ENCODE assay signal across 9 mouse cellular contexts in the genomic region with DNA sequence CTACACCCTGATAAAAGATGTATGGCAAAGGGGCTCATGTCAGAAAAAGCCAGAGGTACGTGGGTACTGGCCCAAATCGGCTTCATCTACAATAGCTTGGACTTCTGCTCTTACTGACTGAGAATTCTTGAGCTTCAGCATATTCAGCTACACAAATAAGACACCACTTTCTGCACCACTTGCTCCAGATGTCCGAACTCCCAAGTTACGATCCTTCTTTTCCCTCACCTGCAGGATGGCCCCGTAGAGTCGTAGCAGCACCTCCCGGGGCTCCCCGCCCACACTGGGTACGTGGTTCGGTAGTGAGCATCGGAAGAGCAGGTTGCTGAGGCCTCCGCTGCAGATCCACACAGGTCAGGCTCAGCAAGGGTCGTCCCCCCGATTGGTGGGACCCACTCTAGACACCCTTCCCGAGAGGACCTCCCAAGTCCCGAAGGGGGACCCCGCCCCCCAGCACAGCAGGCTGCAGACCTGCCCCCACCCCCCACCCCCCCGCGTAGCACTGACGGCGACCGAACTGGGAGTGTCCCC. TPM values are rescaled to one million over a fixed set of nuclear protein-coding genes. Genes with fewer than 3 reads are reported as not detected.
DNase-seq lines count a peak whose midpoint lies in the region; ATAC-seq and TF ChIP-seq lines count a peak whose summit lies in the region.
"Had no signal": no experiment of that assay in that cellular context is flagged by ENCODE, and none has a peak within 500 bp of the region (broad histone marks: within the 10 kb centered on the region; RNA-seq: fewer than 3 reads in every experiment).

No protein-coding gene starts in this region.

- WGBS in thymus, adult 2 months, result 13% methylated on average over 22 of the region's 22 CpGs
- WGBS in liver, embryonic 11.5 days, result 9% methylated on average over 22 of the region's 22 CpGs

- H3K4me2 ChIP-seq in liver, embryonic 11.5 days, result peak overlapping the region; percentile 93

- peak overlapping the region; percentile 99 for H3K27ac ChIP-seq in gastrocnemius, adult 2 months
- peak overlapping the region; percentile 32; the same call in 1 of the 2 replicates for H3K27ac ChIP-seq in thymus, adult 2 months (ENCODE audit: control insufficient read depth, insufficient read depth, low read length)
- H3K27ac ChIP-seq in liver, embryonic 11.5 days (ENCODE audit: low read depth, low read length), result peak overlapping the region; percentile 96

- H3K9ac ChIP-seq in liver, embryonic 11.5 days (ENCODE audit: low read depth, low read length), result peak overlapping the region; percentile 86

- H3K4me3 ChIP-seq in gastrocnemius, adult 2 months, result peak overlapping the region; percentile 71
- peak overlapping the region; percentile 82 for H3K4me3 ChIP-seq in thymus, adult 2 months (ENCODE audit: control insufficient read depth, insufficient read depth, low read length)
- peak overlapping the region; percentile 76 for H3K4me3 ChIP-seq in liver, embryonic 11.5 days (ENCODE audit: low read depth, low read length)

- H3K27me3 ChIP-seq in thymus, adult 2 months (ENCODE audit: control insufficient read depth, insufficient read depth, low read length), result no peaks in the 10 kb centered on the region
- no peaks in the 10 kb centered on the region for H3K27me3 ChIP-seq in liver, embryonic 11.5 days (replicated peaks; ENCODE audit: control insufficient read depth, insufficient read depth, low read length)

- no peaks in the 10 kb centered on the region for H3K9me3 ChIP-seq in liver, embryonic 11.5 days (ENCODE audit: control insufficient read depth, low read length)

- peak; percentile 18 for ATAC-seq in liver, embryonic 11.5 days (replicated peaks; ENCODE audit: low FRiP score)
- ATAC-seq in cerebellum, adult (ENCODE audit: insufficient number of reproducible peaks, low FRiP score, low TSS enrichment), result no peak

- H3K4me1 ChIP-seq in thymus, adult 2 months (replicated peaks; ENCODE audit: control insufficient read depth, insufficient read depth, low read length), result peaks cover 16% of the 10 kb centered on the region
- peaks cover 8% of the 10 kb centered on the region for H3K4me1 ChIP-seq in liver, embryonic 11.5 days (replicated peaks; ENCODE audit: control insufficient read depth, insufficient read depth, low read length)

- peaks cover 7% of the 10 kb centered on the region; the same call in 1 of the 2 replicates for H3K36me3 ChIP-seq in thymus, adult 2 months (ENCODE audit: control insufficient read depth, insufficient read depth, low read length)
- H3K36me3 ChIP-seq in liver, embryonic 11.5 days (ENCODE audit: control insufficient read depth, insufficient read depth, low read length), result peaks cover 7% of the 10 kb centered on the region; the same call in 1 of the 2 replicates

- intact Hi-C loops in gastrocnemius, adult 2 months (cut with DNase I), result loop anchor here (2.0 kb wide), 1 partner anchor 72 kb away; no protein-coding TSS in a partner anchor
- intact Hi-C loops in gastrocnemius, postnatal 14 days (cut with DNase I; ENCODE audit: low total_unique reads), result no loop called here

- TF ChIP-seq CTCF in gastrocnemius, adult 2 months (IDR thresholded peaks at IDR 0.05), result no peak
- TF ChIP-seq CTCF in thymus, adult 2 months (IDR thresholded peaks at IDR 0.05; ENCODE audit: borderline replicate concordance, control insufficient read depth, extremely low read depth, insufficient read depth, low read length, poor library complexity), result no peak

- DNase-seq in gastrocnemius, adult 2 months, result no peak
- DNase-seq in gastrocnemius, postnatal 14 days, result no peak
- no peak for DNase-seq in thymus, adult 2 months
- no peak for DNase-seq in thymus, adult 18-20 months
- DNase-seq in liver, embryonic 11.5 days (ENCODE audit: low spot score), result no peak
- DNase-seq in frontal cortex, postnatal 10 days (ENCODE audit: low spot score in 2 of 2), result no peak
- no peak for DNase-seq in adrenal gland, adult 18-20 months (ENCODE audit: low spot score in 2 of 2)

- TF ChIP-seq POLR2A in thymus, adult 2 months (IDR thresholded peaks at IDR 0.05; ENCODE audit: control insufficient read depth, extremely low read depth, insufficient read depth, low read length, poor library complexity), result no peak

RNA-seq across cellular contexts. Expression of gene C730034F03Rik, which starts 0.5 kb away (rescaled TPM):
- under 1 TPM; 0.56 to 0.64 TPM for total RNA-seq in gastrocnemius, adult 2 months (2021)
- total RNA-seq in gastrocnemius, postnatal 14 days (2021), result under 1 TPM; 0.16 to 0.89 TPM
- 1.8 and 2.2 TPM in 2 replicates for polyA plus RNA-seq in thymus, adult 2 months (2012; rRNA removed)
- 2.0 and 2.8 TPM in 2 replicates for polyA plus RNA-seq in liver, embryonic 11.5 days (2014; fragmentation: Nextera tagmentation; extraction: Ambion mirVana)
- 1 to 10 TPM; 1.0 to 1.6 TPM for total RNA-seq in adrenal gland, adult 18-20 months (2021)

RNA-seq across cellular contexts. Expression of gene Gm44502, which starts 0.6 kb away (rescaled TPM):
- 1 to 10 TPM in 1 of 2 experiments, under 1 TPM in 1; 0.87 to 2.0 TPM for total RNA-seq in gastrocnemius, adult 2 months (2021)
- total RNA-seq in gastrocnemius, postnatal 14 days (2021), result under 1 TPM in 1 of 2 experiments, not detected in 1; 0.71 TPM
- polyA plus RNA-seq in thymus, adult 2 months (2012; rRNA removed), result 3.2 TPM in 2 replicates
- not detected in 2 replicates for polyA plus RNA-seq in liver, embryonic 11.5 days (2014; fragmentation: Nextera tagmentation; extraction: Ambion mirVana)
- total RNA-seq in adrenal gland, adult 18-20 months (2021), result 1 to 10 TPM; 1.5 to 2.7 TPM

RNA-seq across cellular contexts. Expression of gene Chkb, which starts 0.8 kb away (rescaled TPM):
- total RNA-seq in gastrocnemius, adult 2 months (2021), result 10 to 100 TPM; 21.4 to 23.3 TPM
- 10 to 100 TPM; 19.6 to 28.5 TPM for total RNA-seq in gastrocnemius, postnatal 14 days (2021)
- 92.0 and 99.8 TPM in 2 replicates for polyA plus RNA-seq in thymus, adult 2 months (2012; rRNA removed)
- 43.5 and 47.5 TPM in 2 replicates for polyA plus RNA-seq in liver, embryonic 11.5 days (2014; fragmentation: Nextera tagmentation; extraction: Ambion mirVana)
- 10 to 100 TPM; 60.5 to 88.0 TPM for total RNA-seq in adrenal gland, adult 18-20 months (2021)

RNA-seq across cellular contexts. Expression of gene Cpt1b, which starts 3.2 kb away (rescaled TPM):
- total RNA-seq in gastrocnemius, adult 2 months (2021), result 100 to 1,000 TPM; 257 to 362 TPM
- total RNA-seq in gastrocnemius, postnatal 14 days (2021), result 100 to 1,000 TPM; 230 to 289 TPM
- 47.0 and 76.6 TPM in 2 replicates for polyA plus RNA-seq in thymus, adult 2 months (2012; rRNA removed)
- polyA plus RNA-seq in liver, embryonic 11.5 days (2014; fragmentation: Nextera tagmentation; extraction: Ambion mirVana), result 3.5 and 3.9 TPM in 2 replicates
- total RNA-seq in adrenal gland, adult 18-20 months (2021), result 100 to 1,000 TPM; 115 to 251 TPM

RNA-seq across cellular contexts. Expression of gene Syce3, which starts 18.6 kb away (rescaled TPM):
- not detected for total RNA-seq in gastrocnemius, adult 2 months (2021)
- total RNA-seq in gastrocnemius, postnatal 14 days (2021), result not detected
- not detected in 2 replicates for polyA plus RNA-seq in thymus, adult 2 months (2012; rRNA removed)
- polyA plus RNA-seq in liver, embryonic 11.5 days (2014; fragmentation: Nextera tagmentation; extraction: Ambion mirVana), result not detected in 2 replicates
- not detected for total RNA-seq in adrenal gland, adult 18-20 months (2021)
- total RNA-seq: gastrocnemius, postnatal 4 days had no signal

Comparison
In these comparisons a context has a peak if more than half of its experiments do, and no peak if none do; other contexts are left out.
1. H3K27ac ChIP-seq: peak in every context shown above with its lines; median percentile 99 in gastrocnemius, adult 2 months; 96 in liver, embryonic 11.5 days; 32 in thymus, adult 2 months.